Mouse (Mus musculus) liver, postnatal 0 days (tissue): ENCODE results near the gene Mobp.

Experiments
- CTCF ChIP-seq: sonication (generic); IDR thresholded peaks from 2 replicates; pipeline ENCODE4 v1.5.1; 2016; ENCODE audit warnings: antibody characterized with exemption, low read depth
- EP300 ChIP-seq: IDR thresholded peaks from 2 replicates; pipeline ENCODE4 v1.6.1; 2016; ENCODE audit warnings: antibody characterized with exemption, low read depth, mild to moderate bottlenecking

GRCm38 (mm10) chr9:120219411-120219810, 69.9 kb downstream of the Mobp start:
- TF ChIP-seq CTCF (no peak), EP300 (no peak)
